Mouse (Mus musculus): Measurements from ENCODE around the gene Gm20388. TPM values are rescaled to one million over a fixed set of nuclear protein-coding genes. Genes with fewer than 3 reads are reported as not detected.
"Not testable (repeated sequence)": the region's sequence is repeated elsewhere in the genome, so short reads cannot be mapped to it uniquely, and the experiment has no call there.

Gene Gm20388
- total RNA-seq, 2 experiments from 2014 or later = 11.4 to 18.1 TPM

DNA sequence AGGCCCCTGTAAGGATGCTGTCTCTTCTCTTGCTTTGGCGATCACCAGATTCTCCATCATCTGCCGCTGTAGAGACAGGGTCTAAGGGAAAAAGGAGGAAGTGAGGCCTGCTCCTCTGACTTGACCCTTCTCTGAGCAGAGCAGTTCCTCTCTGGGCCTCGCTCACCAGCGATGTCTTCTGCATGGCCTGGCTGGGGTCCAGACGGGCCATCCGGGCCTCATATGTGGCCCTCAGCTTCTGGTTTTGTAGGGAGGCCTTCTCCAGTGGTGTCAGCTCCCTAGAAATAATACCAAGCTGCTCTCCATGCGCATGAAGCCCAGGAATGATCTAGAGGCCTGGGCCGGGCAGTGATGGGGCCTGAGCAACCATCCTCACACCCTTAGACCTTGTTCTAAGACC, 3338.0 kb downstream of the Gm20388 start:
- no peak for ATAC-seq (replicated peaks; ENCODE audit: low FRiP score, low TSS enrichment, poor library complexity, severe bottlenecking)

DNA sequence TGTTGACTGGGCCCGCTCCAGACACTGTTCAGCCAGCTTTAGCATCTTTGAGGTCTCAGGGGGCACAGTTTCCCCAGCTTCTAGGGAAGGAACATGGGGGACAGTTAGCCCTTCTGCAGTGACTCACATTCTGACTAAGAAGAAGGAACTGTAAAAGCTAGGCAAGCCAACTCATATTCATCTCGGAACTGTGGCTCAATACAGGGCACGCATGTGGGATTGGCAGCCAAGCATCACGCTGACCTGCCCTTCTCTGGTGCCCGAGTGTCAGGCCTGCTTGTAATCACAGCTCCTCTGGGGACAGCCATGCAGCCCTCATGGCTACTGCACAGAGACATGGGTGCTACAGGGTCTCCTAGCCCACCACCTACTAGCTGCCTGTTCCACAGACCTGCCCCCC, 3340.3 kb downstream of the Gm20388 start:
- no peak for ATAC-seq (replicated peaks; ENCODE audit: low FRiP score, low TSS enrichment, poor library complexity, severe bottlenecking)

DNA sequence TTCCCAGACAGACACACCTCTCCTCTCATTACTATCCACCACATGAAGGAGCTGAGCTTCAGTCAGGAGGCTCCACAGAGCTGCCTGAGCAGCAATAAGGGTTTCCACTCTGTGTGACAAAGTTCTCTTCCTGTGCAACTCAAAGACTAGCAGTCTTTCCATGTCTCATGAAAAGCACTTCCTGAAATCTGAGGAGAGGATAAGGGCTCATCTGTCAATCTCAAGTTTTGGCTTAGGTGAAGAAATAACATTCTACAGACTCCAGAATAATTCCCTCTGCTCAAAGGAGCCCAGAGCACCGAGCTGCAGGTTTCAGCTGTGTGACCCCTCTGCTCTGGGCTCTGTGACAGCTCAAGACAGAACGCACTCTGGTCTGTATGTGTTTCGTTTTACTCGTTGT, 3342.3 kb downstream of the Gm20388 start:
- no peak for ATAC-seq (replicated peaks; ENCODE audit: low FRiP score, low TSS enrichment, poor library complexity, severe bottlenecking)

DNA sequence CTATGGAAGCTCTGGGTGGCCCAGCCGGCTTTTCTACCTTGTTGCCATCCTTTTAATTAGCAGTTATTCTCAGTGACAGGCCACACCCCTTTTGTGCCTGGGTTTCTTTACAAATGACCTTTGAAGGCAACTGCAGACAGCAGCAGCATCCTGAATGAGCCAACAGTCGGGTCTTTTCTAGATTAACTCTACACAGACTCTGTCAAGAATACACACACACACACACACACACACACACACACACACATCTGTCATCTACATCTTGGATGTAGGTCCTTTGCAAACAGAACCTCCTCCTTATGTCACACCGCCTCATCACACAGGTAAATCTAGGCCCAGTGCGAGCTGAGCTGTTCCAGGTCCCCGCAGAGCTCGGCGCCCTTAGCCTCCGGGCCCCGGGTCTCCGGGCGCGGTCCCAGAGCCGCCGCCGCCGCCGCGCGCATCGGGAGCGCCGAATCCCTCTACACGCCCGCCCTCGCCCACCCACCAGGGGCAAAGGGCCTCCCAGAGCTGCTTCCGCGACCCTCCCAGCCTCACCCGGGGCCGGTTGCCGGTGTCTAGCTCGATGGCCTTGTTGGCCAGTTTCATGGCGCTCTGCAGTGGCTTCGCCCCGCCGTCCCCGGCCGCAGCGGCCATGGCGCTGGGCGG, 3342.9 kb downstream of the Gm20388 start:
- ATAC-seq (replicated peaks; ENCODE audit: low FRiP score, low TSS enrichment, poor library complexity, severe bottlenecking) = no peak

DNA sequence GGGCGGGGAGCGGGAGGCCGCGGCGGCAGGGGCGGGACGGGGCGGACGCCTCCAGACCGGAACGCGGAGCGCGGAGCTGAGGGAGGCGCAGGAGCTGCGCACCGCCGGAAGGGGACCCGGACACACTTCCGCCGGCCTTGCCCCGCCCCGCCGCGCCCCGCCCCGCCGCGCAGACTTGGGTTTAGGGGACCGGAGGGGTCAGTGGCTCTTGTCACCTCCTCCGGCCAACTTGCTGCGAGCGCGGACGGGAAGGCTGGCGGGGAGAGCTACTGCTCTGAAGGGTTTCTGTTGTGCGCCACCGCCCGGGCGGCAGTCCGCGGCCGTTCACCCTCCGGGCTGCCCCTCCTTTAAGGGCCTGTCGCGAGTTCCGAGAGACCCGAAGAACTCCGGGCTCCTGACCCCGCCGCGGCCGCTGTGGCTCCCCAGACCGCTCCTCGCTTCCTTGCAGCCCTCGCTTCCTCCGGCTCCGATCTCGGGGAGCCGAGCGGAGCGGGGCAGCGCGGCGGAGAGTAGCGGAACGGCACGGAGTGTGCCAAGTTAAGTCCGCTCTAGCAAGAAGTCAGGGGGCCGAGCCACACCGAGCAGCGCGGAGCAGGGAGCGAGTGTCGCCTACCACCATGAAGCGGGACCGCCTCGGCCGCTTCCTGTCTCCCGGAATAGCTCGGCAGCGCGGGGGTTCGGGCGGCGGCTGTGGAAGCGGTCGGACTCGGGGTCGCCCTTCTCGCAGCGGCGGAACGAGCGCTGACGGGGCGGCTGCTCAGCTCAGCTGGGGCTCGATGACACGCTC, 3343.7 kb downstream of the Gm20388 start, which contains the start of the genes Zfp276 and Vps9d1:
Zfp276 (plus strand) TSS at position 97 of the 787 bp plus-strand sequence.
Vps9d1 (minus strand) TSS at position 250 of the 787 bp plus-strand sequence.
- ATAC-seq (replicated peaks; ENCODE audit: low FRiP score, low TSS enrichment, poor library complexity, severe bottlenecking) = peak; percentile 62

DNA sequence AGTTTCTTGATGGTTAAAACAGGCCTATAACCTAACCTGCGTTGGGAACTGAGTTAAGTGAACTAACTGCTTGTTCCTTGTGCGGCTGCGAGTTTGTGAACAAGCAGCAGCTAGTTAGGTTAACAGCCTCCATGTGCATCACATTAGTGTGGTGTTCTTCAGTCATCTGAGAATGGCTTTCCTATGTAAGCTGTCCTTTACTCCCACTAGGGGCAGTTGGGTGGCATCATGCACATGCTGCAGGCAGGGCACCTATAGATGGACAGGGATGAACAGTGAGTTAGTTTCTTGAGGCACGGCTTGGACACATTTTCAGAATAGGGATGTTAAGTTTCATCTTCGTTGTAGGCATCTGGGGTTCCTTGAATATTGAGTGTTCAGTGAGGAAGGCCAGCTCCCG, 3344.5 kb downstream of the Gm20388 start:
- ATAC-seq (replicated peaks; ENCODE audit: low FRiP score, low TSS enrichment, poor library complexity, severe bottlenecking) = peak; percentile 45; the same call in 1 of the 2 replicates

DNA sequence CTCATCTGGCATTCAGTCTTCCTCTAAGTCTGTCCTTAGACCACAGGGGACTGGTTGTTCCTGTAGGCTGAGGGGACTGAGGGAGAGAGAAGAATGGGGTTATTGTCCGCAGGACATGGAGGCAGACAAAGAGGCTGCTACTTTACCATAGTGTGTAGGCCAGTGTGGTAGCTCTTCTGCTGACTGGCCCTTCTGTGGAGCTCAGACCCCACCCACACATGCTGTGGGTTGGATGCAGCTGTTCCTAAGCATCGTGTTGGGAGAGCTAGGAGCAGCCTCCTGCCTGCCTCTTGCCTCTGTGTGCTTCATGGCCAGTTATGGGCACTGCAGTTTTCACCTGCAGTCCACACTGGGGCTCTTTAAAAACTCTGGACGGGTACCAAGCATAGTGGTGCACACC, 3346.5 kb downstream of the Gm20388 start:
- ATAC-seq (replicated peaks; ENCODE audit: low FRiP score, low TSS enrichment, poor library complexity, severe bottlenecking) = no peak

DNA sequence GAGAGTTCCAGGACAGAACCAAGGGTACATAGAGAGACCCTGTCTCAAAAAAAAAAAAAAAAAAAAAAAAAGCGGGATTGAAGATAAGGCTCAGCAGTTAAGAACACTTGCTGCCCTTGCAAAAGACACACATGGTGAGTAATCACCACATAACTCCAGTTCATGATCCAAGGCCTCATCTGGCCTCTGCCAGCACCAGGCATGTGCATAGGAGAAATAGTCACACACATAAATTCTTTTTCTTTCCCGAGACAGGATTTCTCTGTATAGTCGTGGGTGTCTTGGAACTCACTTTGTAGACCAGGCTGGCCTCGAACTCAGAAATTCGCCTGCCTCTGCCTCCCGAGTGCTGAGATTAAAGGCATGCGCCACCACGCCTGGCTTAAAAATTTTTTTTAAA, 3347.0 kb downstream of the Gm20388 start:
- ATAC-seq (replicated peaks; ENCODE audit: low FRiP score, low TSS enrichment, poor library complexity, severe bottlenecking) = not testable (repeated sequence)

DNA sequence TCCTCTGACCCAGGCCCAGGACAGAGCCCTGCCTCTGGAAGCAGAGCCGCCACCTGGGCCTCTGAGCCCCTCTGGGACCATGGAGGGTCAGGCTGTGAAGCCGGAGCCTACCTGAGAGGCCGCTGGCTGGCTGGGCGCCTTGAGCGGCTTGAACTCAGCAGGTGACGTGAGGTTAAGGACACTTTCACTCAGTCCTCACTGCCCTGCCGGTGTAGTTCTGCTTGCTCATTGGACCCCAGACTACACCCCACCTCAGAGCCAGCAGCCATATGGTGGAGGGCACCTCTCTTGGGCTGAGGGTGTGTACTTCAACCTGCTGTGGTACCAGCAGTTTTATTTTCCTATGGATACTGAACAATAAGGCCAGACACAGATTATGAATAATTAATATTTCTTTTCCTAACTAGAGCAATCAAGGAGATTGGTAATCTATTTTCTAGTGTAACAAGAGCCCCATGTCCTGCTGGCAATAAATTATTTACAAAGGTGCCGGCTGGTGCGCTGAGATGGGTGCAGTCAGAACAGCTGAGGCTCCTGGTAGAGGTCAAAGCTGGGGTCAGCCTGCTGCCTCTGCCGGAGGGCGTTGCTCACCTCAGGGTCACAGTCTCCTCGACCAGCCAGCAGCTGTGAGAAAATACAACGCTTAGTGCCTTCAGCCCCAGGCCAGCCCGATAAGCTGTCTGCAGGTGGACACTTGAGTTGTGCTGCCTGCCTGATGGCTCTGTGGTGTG, 3357.4 kb downstream of the Gm20388 start:
- no peak for ATAC-seq (replicated peaks; ENCODE audit: low FRiP score, low TSS enrichment, poor library complexity, severe bottlenecking)

DNA sequence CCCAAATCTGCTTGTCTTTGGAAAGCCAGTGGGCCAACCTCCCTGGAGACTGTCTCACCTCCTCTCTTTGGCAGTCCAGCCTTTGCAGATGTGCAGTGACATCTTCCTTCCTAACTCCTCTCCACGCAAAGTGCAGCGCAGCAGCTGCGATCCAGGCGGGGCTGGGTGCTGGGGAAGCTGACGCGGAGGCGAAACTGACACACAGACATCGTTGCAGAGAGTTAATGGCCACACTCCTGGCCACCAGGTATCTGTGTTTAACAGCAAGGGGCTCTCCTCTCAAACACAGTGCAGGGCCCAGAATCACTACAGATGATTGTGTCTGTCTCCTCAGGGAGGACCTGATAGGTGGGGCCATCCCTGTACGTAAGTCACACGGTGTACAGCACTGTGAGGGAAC, 3360.5 kb downstream of the Gm20388 start:
- ATAC-seq (replicated peaks; ENCODE audit: low FRiP score, low TSS enrichment, poor library complexity, severe bottlenecking) = no peak

DNA sequence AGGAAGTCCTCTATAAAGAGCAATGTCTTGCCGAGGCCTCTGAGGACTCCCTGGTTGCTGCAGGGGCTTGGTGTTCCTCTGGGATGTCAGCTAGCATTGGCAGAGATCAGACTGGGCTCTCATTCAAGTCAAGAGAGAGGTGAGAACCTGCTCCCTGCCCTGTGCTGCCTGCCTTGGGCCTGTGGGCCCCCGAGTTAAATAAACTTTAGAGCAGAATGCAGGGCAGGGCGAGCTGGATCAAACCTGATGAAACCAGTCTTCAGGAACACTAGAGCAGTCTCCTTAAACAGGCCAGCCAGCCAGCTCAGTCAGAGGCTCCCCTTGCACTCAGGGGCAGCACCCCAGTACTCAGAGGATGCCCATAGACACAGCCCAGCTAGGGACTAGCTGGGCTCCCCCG, 3361.3 kb downstream of the Gm20388 start:
- ATAC-seq (replicated peaks; ENCODE audit: low FRiP score, low TSS enrichment, poor library complexity, severe bottlenecking) = no peak

DNA sequence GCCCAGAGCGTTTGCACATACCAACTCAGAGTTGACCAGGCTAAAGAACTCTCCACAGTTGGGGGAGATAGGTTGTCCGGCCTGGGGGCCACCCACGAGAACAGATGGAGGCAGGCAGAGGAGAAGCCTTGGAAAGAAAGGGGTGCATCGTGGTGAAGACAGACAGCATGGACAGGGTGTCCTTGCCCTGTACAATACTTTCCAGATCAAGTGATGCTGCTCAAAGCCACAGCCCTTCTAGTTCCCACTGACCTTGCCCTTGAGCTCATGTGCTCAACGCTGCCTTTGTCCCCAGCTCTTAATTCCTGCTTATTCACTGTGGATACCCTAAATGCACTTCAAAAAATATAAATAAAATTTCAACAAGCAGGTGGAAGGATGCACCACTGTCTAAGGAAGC, 3363.8 kb downstream of the Gm20388 start:
- ATAC-seq (replicated peaks; ENCODE audit: low FRiP score, low TSS enrichment, poor library complexity, severe bottlenecking) = no peak

DNA sequence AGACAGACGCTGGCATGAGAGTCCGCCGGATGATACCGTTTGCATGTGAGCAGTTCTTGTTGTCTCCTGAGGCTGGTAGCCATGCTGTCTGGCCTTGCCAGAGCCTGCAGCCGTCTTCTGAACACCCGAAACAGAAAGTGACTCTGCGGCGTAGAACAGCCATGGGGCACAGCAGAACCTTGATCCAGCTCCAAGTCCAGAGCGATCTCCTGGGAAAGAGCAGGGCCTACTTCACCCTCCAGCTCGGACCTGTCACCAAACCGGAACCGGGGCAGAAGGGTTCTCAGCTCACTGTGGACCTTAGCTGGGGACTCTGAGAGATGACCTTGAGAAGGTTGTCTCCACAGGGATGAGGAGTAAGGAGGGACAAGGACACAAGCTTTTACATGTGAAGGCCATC, 3364.5 kb downstream of the Gm20388 start:
- no peak for ATAC-seq (replicated peaks; ENCODE audit: low FRiP score, low TSS enrichment, poor library complexity, severe bottlenecking)

DNA sequence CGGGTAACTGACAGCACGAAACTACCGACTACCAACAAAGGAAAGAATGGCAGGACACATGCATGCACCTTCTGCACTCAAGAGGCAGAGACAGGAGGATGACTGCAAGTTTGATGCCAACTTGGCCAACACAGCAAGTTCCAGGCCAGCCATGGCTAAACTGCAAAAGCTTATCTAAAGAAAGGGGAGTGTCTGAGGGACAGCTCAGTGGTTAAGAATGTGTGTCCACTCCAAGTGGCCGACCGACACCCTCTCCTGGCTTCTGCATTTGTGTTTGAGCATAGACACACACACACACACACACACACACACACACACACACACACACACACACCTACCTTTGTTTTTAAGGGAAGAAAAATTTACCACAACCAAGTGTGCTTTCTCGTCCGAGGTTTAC, 3367.8 kb downstream of the Gm20388 start:
- ATAC-seq (replicated peaks; ENCODE audit: low FRiP score, low TSS enrichment, poor library complexity, severe bottlenecking) = no peak

DNA sequence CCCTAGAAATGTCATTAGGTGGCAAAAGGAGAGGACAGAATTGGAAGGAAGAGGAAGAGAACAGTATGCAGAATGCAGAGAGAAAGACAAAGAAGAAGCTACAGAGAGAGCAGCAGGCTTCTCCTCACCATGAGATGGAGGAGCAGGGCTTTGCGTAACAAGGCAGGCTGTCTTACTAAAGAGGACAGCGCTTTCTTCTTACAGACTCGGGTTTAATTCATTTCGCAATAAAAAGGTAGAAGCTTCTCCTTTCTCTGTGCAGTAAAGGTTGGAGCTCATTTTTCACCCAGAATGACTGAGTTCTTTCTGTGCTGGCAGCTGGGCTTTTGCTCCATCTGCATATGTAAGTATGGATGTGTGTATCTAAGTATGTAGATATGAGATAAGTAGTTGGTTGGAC, 3369.2 kb downstream of the Gm20388 start:
- no peak for ATAC-seq (replicated peaks; ENCODE audit: low FRiP score, low TSS enrichment, poor library complexity, severe bottlenecking)

DNA sequence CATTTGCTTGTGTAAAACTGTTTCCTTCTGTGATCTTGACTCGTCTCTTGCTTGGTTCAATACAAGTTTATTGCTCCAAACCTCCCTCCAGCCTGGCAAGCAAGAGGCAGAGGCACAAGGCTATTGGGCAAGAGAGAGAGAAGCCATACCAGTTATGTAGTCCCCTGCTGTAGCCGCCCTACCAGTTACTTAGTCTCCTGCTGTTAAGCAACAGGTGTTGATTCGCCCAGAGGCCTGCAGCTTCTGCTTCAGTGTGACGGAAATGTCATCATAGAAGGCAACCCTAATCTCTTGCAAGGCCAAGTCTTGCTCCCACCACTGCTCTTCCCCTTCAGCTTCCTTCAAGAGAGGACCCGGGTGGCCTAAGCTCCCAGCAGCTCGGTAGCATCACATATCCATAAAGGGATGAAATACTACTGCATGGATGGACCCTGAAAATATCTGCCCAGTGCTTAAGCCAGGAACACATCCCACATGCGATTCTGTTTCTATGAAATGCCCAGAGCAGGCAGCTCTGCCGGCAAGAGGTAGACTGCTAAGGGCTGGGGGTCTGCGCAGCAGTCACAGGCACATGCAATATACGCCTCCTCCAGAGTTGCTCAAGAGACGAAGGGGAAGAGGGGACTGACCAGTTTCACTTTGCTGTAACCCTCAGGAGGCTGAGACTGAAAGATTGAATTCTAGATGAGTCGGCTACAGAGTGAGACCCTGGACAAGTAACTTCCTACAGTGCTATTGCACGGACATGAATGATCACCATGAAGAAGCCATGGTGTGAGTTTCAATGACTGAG, 3369.9 kb downstream of the Gm20388 start:
- no peak for ATAC-seq (replicated peaks; ENCODE audit: low FRiP score, low TSS enrichment, poor library complexity, severe bottlenecking)

DNA sequence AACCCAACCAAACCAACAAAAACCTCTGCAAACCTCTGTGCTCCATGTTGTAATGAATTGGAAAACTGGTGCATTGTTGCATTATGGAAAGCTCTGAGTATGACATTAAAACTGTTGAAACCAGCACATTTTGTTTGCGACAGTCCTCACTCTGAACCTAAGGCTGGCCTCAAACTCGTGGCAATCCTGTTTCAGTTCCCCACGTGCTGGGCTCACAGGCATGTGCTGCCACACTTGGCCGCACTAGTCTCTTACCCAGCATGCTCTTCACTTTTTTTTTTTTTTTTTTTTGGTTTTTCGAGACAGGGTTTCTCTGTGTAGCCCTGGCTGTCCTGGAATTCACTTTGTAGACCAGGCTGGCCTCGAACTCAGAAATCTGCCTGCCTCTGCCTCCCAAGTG, 3372.4 kb downstream of the Gm20388 start:
- ATAC-seq (replicated peaks; ENCODE audit: low FRiP score, low TSS enrichment, poor library complexity, severe bottlenecking) = not testable (repeated sequence)

DNA sequence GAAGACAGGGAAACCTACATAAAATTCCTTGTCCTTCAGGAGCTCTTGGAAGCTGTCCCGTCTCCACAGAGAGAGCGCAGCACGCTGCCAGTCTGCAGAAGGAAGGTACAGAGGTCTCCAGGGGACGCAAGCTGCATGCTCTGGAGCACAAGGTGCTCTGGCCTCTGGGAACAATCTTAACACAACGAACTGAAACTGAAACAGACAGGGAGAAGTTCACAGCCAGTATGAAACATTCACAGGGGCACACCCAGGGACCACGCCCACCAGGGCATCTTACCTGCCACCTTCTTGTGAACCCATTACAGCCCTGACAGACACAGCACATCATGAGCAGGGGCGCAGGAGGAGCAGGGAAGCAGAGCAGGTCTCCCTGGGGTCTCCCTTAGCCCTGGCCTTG, 3373.3 kb downstream of the Gm20388 start:
- ATAC-seq (replicated peaks; ENCODE audit: low FRiP score, low TSS enrichment, poor library complexity, severe bottlenecking) = no peak

DNA sequence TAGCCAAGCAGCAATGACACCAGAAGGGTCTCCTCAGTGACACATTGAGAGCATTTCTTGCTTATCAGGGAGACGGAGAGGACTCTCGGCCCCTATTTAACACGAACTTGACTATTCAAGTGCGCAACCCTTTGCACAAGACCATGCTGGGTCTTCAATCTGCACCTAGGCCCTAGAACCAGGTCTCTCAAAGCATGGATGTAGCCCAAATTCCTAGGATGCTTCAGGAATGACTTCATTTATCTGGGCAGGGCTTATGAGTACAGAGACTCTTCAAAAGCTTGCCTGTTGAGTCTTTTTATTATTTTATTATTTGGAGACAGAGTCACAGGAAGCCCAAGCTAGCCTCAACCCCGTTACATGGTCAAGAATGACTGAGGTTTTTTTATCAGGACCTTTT, 3373.9 kb downstream of the Gm20388 start:
- no peak for ATAC-seq (replicated peaks; ENCODE audit: low FRiP score, low TSS enrichment, poor library complexity, severe bottlenecking)

DNA sequence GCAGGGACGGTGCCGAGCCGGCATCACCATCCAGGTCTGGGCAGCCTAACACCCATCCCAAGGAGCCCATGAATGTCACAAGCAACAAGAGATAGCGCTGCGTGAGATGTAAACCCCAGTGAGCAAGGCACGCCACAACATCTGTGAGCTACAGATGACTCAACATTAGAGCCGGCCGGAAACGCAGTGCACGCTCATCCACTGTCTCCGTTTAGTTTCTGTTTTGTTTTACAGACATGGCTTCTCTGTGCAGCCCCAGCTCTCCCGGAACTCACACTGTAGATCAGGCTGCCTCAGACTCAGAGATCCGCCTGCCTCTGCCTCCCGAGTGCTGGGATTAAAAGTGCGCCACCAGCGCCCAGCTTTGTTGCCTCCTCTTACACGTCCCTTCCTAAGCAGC, 3376.7 kb downstream of the Gm20388 start:
- no peak for ATAC-seq (replicated peaks; ENCODE audit: low FRiP score, low TSS enrichment, poor library complexity, severe bottlenecking)

Data from megakaryocyte-erythroid progenitor cell, adult 5-6 weeks (primary cell).